Mouse (Mus musculus) brain, embryonic 18.5 days (tissue): ENCODE results near the gene Ankrd23.

Source experiments
- DNase-seq: peaks from one replicate; pipeline ENCODE4 v3.0.0-alpha.2; 2012; ENCODE audit warnings: low read depth, low spot score

The Ankrd23 gene

GRCm38 (mm10) chr1:36545845-36546600 lies 9.3 kb upstream of the Ankrd23 start:
- DNase-seq, result no peak

- DNase-seq, result no peak
These were observed 8.7 kb upstream of the Ankrd23 start for GRCm38 (mm10) chr1:36545382-36545781.

- no peak for DNase-seq
These were observed 6.2 kb upstream of the Ankrd23 start for GRCm38 (mm10) chr1:36542925-36543324.

GRCm38 (mm10) chr1:36541844-36542243 lies 5.2 kb upstream of the Ankrd23 start:
- no peak for DNase-seq

- no peak for DNase-seq
These were observed 4.1 kb upstream of the Ankrd23 start for GRCm38 (mm10) chr1:36540807-36541206.

GRCm38 (mm10) chr1:36540132-36540531 lies 3.4 kb upstream of the Ankrd23 start:
- no peak for DNase-seq

- no peak for DNase-seq
These were observed 2.5 kb upstream of the Ankrd23 start, which contains the start of gene Gm42417 for GRCm38 (mm10) chr1:36539186-36539585. Gm42417 (minus strand) TSS chr1:36539429.

GRCm38 (mm10) chr1:36538727-36539126 lies 2.0 kb upstream of the Ankrd23 start:
- no peak for DNase-seq

- DNase-seq, result no peak
These were observed 320 bp downstream of the Ankrd23 start for GRCm38 (mm10) chr1:36536397-36536728.

GRCm38 (mm10) chr1:36535477-36536396 lies 946 bp downstream of the Ankrd23 start:
- no peak for DNase-seq

GRCm38 (mm10) chr1:36534595-36535058 lies 2.1 kb downstream of the Ankrd23 start:
- no peak for DNase-seq

GRCm38 (mm10) chr1:36533546-36533945 lies 3.1 kb downstream of the Ankrd23 start:
- DNase-seq, result no peak

GRCm38 (mm10) chr1:36531461-36531860 lies 5.2 kb downstream of the Ankrd23 start:
- no peak for DNase-seq

GRCm38 (mm10) chr1:36530962-36531361 lies 5.7 kb downstream of the Ankrd23 start:
- DNase-seq, result no peak

- no peak for DNase-seq
These were observed 6.2 kb downstream of the Ankrd23 start for GRCm38 (mm10) chr1:36530485-36530884.

GRCm38 (mm10) chr1:36529875-36530274 lies 6.8 kb downstream of the Ankrd23 start:
- no peak for DNase-seq

GRCm38 (mm10) chr1:36529274-36529673 lies 7.4 kb downstream of the Ankrd23 start:
- DNase-seq, result no peak

GRCm38 (mm10) chr1:36528351-36528750 lies 8.3 kb downstream of the Ankrd23 start:
- peak; percentile 28 for DNase-seq

GRCm38 (mm10) chr1:36526903-36527302 lies 9.8 kb downstream of the Ankrd23 start:
- no peak for DNase-seq

GRCm38 (mm10) chr1:36525774-36526173 lies 10.9 kb downstream of the Ankrd23 start:
- no peak for DNase-seq

GRCm38 (mm10) chr1:36524058-36524457 lies 12.6 kb downstream of the Ankrd23 start:
- DNase-seq, result no peak

- no peak for DNase-seq
These were observed 13.2 kb downstream of the Ankrd23 start for GRCm38 (mm10) chr1:36523332-36524013.
